Mouse (Mus musculus): ENCODE results near the gene Cpsf3.

- no peak for TF ChIP-seq POLR2A (IDR thresholded peaks at IDR 0.05; ENCODE audit: borderline replicate concordance, extremely low read depth, low read depth, low read length)
- TF ChIP-seq CTCF (IDR thresholded peaks at IDR 0.05; ENCODE audit: insufficient read depth, low read length) = no peak
These were observed 19.7 kb upstream of the Cpsf3 start for GRCm38 (mm10) chr12:21265501-21265900.

Data from lung, adult 2 months (tissue).